Mouse (Mus musculus) urinary bladder, postnatal 4 days (tissue): ENCODE results near the gene Synpo2.

Experiments
- DNase-seq, 2 experiments: peaks; one replicate each; pipeline ENCODE4 v3.0.0; 2021 to 2022; ENCODE audit warnings: low spot score in 2 of 2

Gene Synpo2

GRCm38 (mm10) chr3:123166450-123166849, 69.5 kb downstream of the Synpo2 start:
- DNase-seq: no peak

GRCm38 (mm10) chr3:123164183-123164582, 71.8 kb downstream of the Synpo2 start:
- DNase-seq: no peak

- no peak for DNase-seq
Measured at GRCm38 (mm10) chr3:123163192-123163523, 72.8 kb downstream of the Synpo2 start.

GRCm38 (mm10) chr3:123162289-123163191, 73.4 kb downstream of the Synpo2 start:
- DNase-seq: no peak

- no peak for DNase-seq
Measured at GRCm38 (mm10) chr3:123160792-123161191, 75.2 kb downstream of the Synpo2 start.

GRCm38 (mm10) chr3:123159139-123159824, 76.7 kb downstream of the Synpo2 start:
- peak in 1 of 2 experiments; percentile 37 for DNase-seq

- DNase-seq: peak in 1 of 2 experiments; percentile 30
Measured at GRCm38 (mm10) chr3:123158579-123158978, 77.4 kb downstream of the Synpo2 start.

GRCm38 (mm10) chr3:123153337-123153736, 82.6 kb downstream of the Synpo2 start:
- no peak for DNase-seq

GRCm38 (mm10) chr3:123152911-123153310, 83.0 kb downstream of the Synpo2 start:
- no peak for DNase-seq

GRCm38 (mm10) chr3:123150523-123151135, 85.3 kb downstream of the Synpo2 start:
- DNase-seq: no peak

GRCm38 (mm10) chr3:123149380-123150162, 86.4 kb downstream of the Synpo2 start:
- DNase-seq: no peak

- DNase-seq: no peak
Measured at GRCm38 (mm10) chr3:123148641-123149040, 87.3 kb downstream of the Synpo2 start.

- DNase-seq: no peak
Measured at GRCm38 (mm10) chr3:123146557-123146956, 89.4 kb downstream of the Synpo2 start.

GRCm38 (mm10) chr3:123145942-123146341, 90.0 kb downstream of the Synpo2 start:
- DNase-seq: no peak

GRCm38 (mm10) chr3:123143412-123143811, 92.5 kb downstream of the Synpo2 start:
- no peak for DNase-seq

- DNase-seq: no peak
Measured at GRCm38 (mm10) chr3:123142298-123142697, 93.7 kb downstream of the Synpo2 start.

- DNase-seq: no peak
Measured at GRCm38 (mm10) chr3:123141069-123141468, 94.9 kb downstream of the Synpo2 start.

- DNase-seq: no peak
Measured at GRCm38 (mm10) chr3:123140134-123140533, 95.8 kb downstream of the Synpo2 start.

- DNase-seq: no peak
Measured at GRCm38 (mm10) chr3:123139619-123140018, 96.3 kb downstream of the Synpo2 start.

- peak; percentile 79 to 85 for DNase-seq
Measured at GRCm38 (mm10) chr3:123138274-123139003, 97.5 kb downstream of the Synpo2 start.

- no peak for DNase-seq
Measured at GRCm38 (mm10) chr3:123132101-123132500, 103.8 kb downstream of the Synpo2 start.
